Mouse (Mus musculus): ENCODE results near the gene Pax4. TPM values are rescaled to one million over a fixed set of nuclear protein-coding genes. Genes with fewer than 3 reads are reported as not detected.

The Pax4 gene
- polyA plus RNA-seq, 1 experiment from 2014 or later, result 0.37 TPM

DNA sequence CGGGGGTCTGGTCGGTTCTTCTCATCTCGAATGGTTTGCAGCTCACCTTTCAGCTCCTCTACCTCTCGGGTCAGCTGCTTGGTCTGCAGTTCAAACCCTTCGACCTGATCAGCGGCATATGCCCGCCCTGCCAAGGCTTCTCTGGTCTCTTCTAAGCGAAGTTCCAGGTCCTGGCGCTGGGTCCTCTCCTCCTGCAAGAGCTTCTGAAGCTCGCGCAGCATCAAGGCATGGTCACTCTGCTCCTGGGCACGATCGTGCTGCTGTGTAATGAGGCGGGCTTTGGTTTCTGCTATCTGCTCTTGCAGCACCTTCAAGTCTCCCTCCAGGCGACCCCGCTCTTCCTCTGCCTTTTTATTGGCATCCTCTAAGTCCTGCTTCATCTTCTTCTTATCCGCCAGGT lies 28.8 kb downstream of the Pax4 start:
- H3K27ac ChIP-seq (ENCODE audit: low read depth, low read length), result no peak overlapping the region
- peak overlapping the region; percentile 69 for H3K4me3 ChIP-seq (ENCODE audit: low read depth, low read length)
- no peaks in the 10 kb centered on the region for H3K9me3 ChIP-seq (ENCODE audit: control insufficient read depth)
- ATAC-seq, result no peak
- 69% methylated on average over 17 of the region's 17 CpGs for WGBS
- peak overlapping the region; percentile 96 for H3K4me2 ChIP-seq (replicated peaks; ENCODE audit: low read depth)
- no peaks in the 10 kb centered on the region for H3K27me3 ChIP-seq (replicated peaks; ENCODE audit: control insufficient read depth, insufficient read depth, low read length)
- no peak for TF ChIP-seq CTCF (IDR thresholded peaks at IDR 0.05; ENCODE audit: low read depth)
- 0 out of 2 replicates have a peak, but pooled peaks cover 7% of the 10 kb centered on the region for H3K4me1 ChIP-seq (replicated peaks; ENCODE audit: control insufficient read depth, insufficient read depth, low read length)
- 0 out of 2 replicates have a peak overlapping the region, but pooled peaks have one; percentile 74 for H3K9ac ChIP-seq (ENCODE audit: low read depth, low read length)
- H3K36me3 ChIP-seq (ENCODE audit: control insufficient read depth, insufficient read depth), result peaks cover 25% of the 10 kb centered on the region

DNA sequence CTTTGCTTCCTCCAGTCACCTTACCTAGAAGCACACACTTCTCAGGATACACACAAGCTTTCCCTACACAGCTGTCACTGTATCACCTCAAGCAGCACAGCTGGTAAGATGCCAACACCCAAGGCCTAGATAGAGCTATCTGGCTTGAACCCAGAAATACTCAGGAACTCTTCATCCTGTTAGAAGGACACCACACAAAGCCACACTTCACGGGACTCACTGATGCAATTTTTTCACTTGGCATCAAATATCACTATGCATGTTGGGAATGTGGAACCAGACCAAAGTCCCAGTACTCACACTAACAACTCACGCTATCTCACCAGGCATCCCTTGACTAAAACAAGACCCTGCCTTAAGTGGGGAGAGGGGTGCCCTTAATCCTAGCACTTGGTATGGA lies 29.5 kb downstream of the Pax4 start:
- Histone ChIP-seq H3K4me2 (replicated peaks; ENCODE audit: low read depth) (peak overlapping the region; percentile 96), H3K9ac (ENCODE audit: low read depth, low read length) (no peak overlapping the region), H3K27me3 (replicated peaks; ENCODE audit: control insufficient read depth, insufficient read depth, low read length) (no peaks in the 10 kb centered on the region), H3K4me3 (ENCODE audit: low read depth, low read length) (no peak overlapping the region), H3K4me1 (replicated peaks; ENCODE audit: control insufficient read depth, insufficient read depth, low read length) (0 out of 2 replicates have a peak, but pooled peaks cover 7% of the 10 kb centered on the region), H3K9me3 (ENCODE audit: control insufficient read depth) (no peaks in the 10 kb centered on the region), H3K27ac (ENCODE audit: low read depth, low read length) (no peak overlapping the region), H3K36me3 (ENCODE audit: control insufficient read depth, insufficient read depth) (peaks cover 29% of the 10 kb centered on the region)
- no peak for ATAC-seq
- 53% methylated on average over 2 of the region's 2 CpGs for WGBS
- TF ChIP-seq CTCF (IDR thresholded peaks at IDR 0.05; ENCODE audit: low read depth), result no peak

DNA sequence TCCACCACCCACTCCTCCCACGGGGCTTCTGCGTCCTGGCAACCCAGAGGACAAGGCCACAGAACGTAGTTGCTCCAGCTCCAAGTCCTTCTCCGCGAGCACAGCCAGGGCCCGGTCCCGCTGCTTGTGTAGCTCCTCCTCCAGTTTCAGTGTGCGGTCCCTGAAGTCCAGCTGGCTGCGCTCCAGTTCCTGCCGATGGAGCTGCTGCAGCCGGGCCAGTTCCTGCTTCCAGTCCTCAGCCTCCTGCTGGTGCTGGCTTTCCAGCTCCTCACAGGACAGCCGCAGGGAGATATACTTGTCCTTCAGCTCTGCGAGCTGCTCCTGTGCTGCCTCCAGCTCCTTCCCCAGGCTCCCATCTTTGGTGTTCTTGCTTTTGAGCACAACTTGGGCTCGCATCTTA lies 30.7 kb downstream of the Pax4 start:
- Histone ChIP-seq H3K27ac (ENCODE audit: low read depth, low read length) (no peak overlapping the region), H3K4me1 (replicated peaks; ENCODE audit: control insufficient read depth, insufficient read depth, low read length) (0 out of 2 replicates have a peak, but pooled peaks cover 7% of the 10 kb centered on the region), H3K4me2 (replicated peaks; ENCODE audit: low read depth) (no peak overlapping the region; the same call in 1 of the 2 replicates), H3K9me3 (ENCODE audit: control insufficient read depth) (no peaks in the 10 kb centered on the region), H3K9ac (ENCODE audit: low read depth, low read length) (no peak overlapping the region), H3K4me3 (ENCODE audit: low read depth, low read length) (no peak overlapping the region), H3K36me3 (ENCODE audit: control insufficient read depth, insufficient read depth) (peaks cover 29% of the 10 kb centered on the region), H3K27me3 (replicated peaks; ENCODE audit: control insufficient read depth, insufficient read depth, low read length) (no peaks in the 10 kb centered on the region)
- TF ChIP-seq CTCF (IDR thresholded peaks at IDR 0.05; ENCODE audit: low read depth), result peak; percentile 32
- ATAC-seq, result no peak
- 70% methylated on average over 13 of the region's 14 CpGs for WGBS

DNA sequence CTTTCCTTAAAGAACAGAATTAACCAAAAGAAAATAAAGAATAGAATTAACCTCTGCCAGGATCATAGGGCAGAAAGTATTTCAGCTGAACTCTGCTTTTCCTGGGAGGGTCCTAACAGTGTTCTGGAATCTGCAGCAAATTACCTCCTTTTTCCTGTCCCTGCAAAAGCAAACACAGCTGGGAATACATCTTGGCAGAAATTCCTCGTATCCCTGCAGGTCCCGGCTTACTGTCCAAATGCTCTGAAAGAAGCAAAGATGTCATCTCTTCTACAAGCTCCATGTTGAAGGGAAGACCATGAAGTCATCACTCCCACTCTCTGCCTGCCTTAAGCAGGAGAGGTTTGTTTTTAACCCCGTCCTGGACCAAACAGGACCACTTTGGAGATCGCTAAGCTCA lies 32.2 kb downstream of the Pax4 start:
- Histone ChIP-seq H3K27me3 (replicated peaks; ENCODE audit: control insufficient read depth, insufficient read depth, low read length) (no peaks in the 10 kb centered on the region), H3K27ac (ENCODE audit: low read depth, low read length) (no peak overlapping the region), H3K4me3 (ENCODE audit: low read depth, low read length) (no peak overlapping the region), H3K4me2 (replicated peaks; ENCODE audit: low read depth) (no peak overlapping the region), H3K9me3 (ENCODE audit: control insufficient read depth) (no peaks in the 10 kb centered on the region), H3K36me3 (ENCODE audit: control insufficient read depth, insufficient read depth) (peaks cover 29% of the 10 kb centered on the region), H3K9ac (ENCODE audit: low read depth, low read length) (no peak overlapping the region), H3K4me1 (replicated peaks; ENCODE audit: control insufficient read depth, insufficient read depth, low read length) (0 out of 2 replicates have a peak, but pooled peaks cover 7% of the 10 kb centered on the region)
- TF ChIP-seq CTCF (IDR thresholded peaks at IDR 0.05; ENCODE audit: low read depth), result no peak
- ATAC-seq, result no peak
- WGBS, result 62% methylated on average over 4 of the region's 4 CpGs

DNA sequence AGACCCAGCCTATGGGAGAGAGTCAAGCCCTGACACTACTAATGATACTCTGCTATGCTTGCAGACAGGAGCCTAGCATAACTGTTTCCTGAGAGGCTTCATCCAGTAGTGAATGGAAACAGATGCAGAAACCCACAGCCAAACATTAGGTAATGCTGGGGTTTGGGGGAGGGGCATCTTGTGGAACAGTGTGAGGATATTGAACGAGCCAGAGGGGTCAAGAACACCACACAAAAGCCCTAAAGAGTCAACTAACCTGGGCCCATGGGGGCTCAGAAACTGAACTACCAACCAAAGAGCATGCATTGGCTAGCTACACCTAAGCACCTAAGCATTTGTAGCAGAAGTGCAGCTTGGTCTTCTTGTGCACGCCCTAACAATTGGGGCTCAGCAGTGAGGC lies 37.9 kb downstream of the Pax4 start:
- no peak for TF ChIP-seq CTCF (IDR thresholded peaks at IDR 0.05; ENCODE audit: low read depth)
- no peak overlapping the region for H3K9ac ChIP-seq (ENCODE audit: low read depth, low read length)
- H3K4me1 ChIP-seq (replicated peaks; ENCODE audit: control insufficient read depth, insufficient read depth, low read length), result no peaks in the 10 kb centered on the region
- H3K27ac ChIP-seq (ENCODE audit: low read depth, low read length), result no peak overlapping the region
- no peaks in the 10 kb centered on the region for H3K9me3 ChIP-seq (ENCODE audit: control insufficient read depth)
- H3K27me3 ChIP-seq (replicated peaks; ENCODE audit: control insufficient read depth, insufficient read depth, low read length), result no peaks in the 10 kb centered on the region
- H3K4me3 ChIP-seq (ENCODE audit: low read depth, low read length), result no peak overlapping the region
- ATAC-seq, result no peak
- peaks cover 9% of the 10 kb centered on the region; the same call in 1 of the 2 replicates for H3K36me3 ChIP-seq (ENCODE audit: control insufficient read depth, insufficient read depth)
- no peak overlapping the region for H3K4me2 ChIP-seq (replicated peaks; ENCODE audit: low read depth)
- WGBS, result 70% methylated on average over 2 of the region's 2 CpGs

DNA sequence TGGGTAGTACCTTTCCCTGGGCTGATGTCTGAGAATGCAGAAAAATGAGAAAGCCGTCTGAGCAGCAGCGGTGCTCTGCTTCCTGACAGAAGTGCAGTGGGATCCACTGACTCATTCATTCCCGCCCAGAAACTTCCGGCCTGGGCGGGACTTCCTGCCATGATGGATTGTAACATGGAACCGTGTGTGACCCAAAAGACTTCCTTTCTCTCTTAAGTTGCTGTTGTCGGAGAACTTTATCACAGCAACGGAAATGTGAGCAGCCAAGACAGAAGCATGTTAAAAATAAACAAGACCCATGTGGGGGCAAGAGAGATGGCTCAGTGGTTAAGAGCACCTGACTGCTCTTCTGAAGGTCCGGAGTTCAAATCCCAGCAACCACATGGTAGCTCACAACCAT lies 39.1 kb downstream of the Pax4 start:
- ATAC-seq, result no peak
- Histone ChIP-seq H3K4me3 (ENCODE audit: low read depth, low read length) (no peak overlapping the region), H3K27ac (ENCODE audit: low read depth, low read length) (no peak overlapping the region), H3K36me3 (ENCODE audit: control insufficient read depth, insufficient read depth) (peaks cover 1% of the 10 kb centered on the region; the same call in 1 of the 2 replicates), H3K9me3 (ENCODE audit: control insufficient read depth) (no peaks in the 10 kb centered on the region), H3K9ac (ENCODE audit: low read depth, low read length) (no peak overlapping the region), H3K27me3 (replicated peaks; ENCODE audit: control insufficient read depth, insufficient read depth, low read length) (no peaks in the 10 kb centered on the region), H3K4me1 (replicated peaks; ENCODE audit: control insufficient read depth, insufficient read depth, low read length) (no peaks in the 10 kb centered on the region), H3K4me2 (replicated peaks; ENCODE audit: low read depth) (no peak overlapping the region)
- WGBS, result 73% methylated on average over 9 of the region's 9 CpGs
- no peak for TF ChIP-seq CTCF (IDR thresholded peaks at IDR 0.05; ENCODE audit: low read depth)

DNA sequence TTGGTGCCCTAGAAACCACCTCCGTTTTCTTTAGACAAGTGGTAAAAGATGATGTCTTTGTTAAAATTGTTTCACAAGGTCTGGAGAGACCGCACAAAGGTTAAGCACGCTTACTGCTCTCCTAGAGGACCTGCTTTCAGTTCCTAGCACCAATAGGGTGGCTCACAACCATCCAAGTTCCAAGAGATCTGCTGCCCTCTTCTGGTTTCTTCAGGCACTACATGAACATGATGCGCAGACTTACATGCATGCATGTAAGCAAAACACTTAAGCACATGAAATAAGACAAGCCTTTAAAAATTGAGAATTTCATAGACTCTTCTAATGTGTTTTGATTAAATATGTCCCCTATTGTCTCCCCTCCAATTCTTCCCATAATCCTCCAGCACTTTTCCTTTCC lies 49.4 kb downstream of the Pax4 start:
- Histone ChIP-seq H3K4me3 (ENCODE audit: low read depth, low read length) (no peak overlapping the region), H3K4me1 (replicated peaks; ENCODE audit: control insufficient read depth, insufficient read depth, low read length) (no peaks in the 10 kb centered on the region), H3K36me3 (ENCODE audit: control insufficient read depth, insufficient read depth) (no peaks in the 10 kb centered on the region), H3K27ac (ENCODE audit: low read depth, low read length) (no peak overlapping the region), H3K27me3 (replicated peaks; ENCODE audit: control insufficient read depth, insufficient read depth, low read length) (peaks cover 26% of the 10 kb centered on the region), H3K9ac (ENCODE audit: low read depth, low read length) (no peak overlapping the region), H3K4me2 (replicated peaks; ENCODE audit: low read depth) (no peak overlapping the region), H3K9me3 (ENCODE audit: control insufficient read depth) (peaks cover 2% of the 10 kb centered on the region; the same call in 1 of the 2 replicates)
- no peak for ATAC-seq
- 89% methylated on average over 4 of the region's 4 CpGs for WGBS
- peak; percentile 52 for TF ChIP-seq CTCF (IDR thresholded peaks at IDR 0.05; ENCODE audit: low read depth)

Measured in intestine, postnatal 0 days (tissue).